Mouse (Mus musculus): Measurements from ENCODE around the gene Gm27021. TPM values are rescaled to one million over a fixed set of nuclear protein-coding genes. Genes with fewer than 3 reads are reported as not detected.

The Gm27021 gene
- polyA plus RNA-seq, 1 experiment from 2014 or later = 1.9 TPM

GRCm38 (mm10) chr8:120563348-120563724, 104.5 kb downstream of the Gm27021 start:
- Histone ChIP-seq H3K9ac (ENCODE audit: low read depth, low read length) (no peak overlapping the region), H3K27ac (ENCODE audit: low read depth, low read length) (peak overlapping the region; percentile 70), H3K9me3 (ENCODE audit: control insufficient read depth) (no peaks in the 10 kb centered on the region), H3K4me2 (replicated peaks; ENCODE audit: low read depth) (peak overlapping the region; percentile 37; the same call in 1 of the 2 replicates), H3K36me3 (ENCODE audit: control insufficient read depth, insufficient read depth) (peaks cover 68% of the 10 kb centered on the region), H3K4me1 (replicated peaks; ENCODE audit: control insufficient read depth, insufficient read depth, low read length) (0 out of 2 replicates have a peak, but pooled peaks cover 4% of the 10 kb centered on the region), H3K4me3 (ENCODE audit: low read depth, low read length) (no peak overlapping the region), H3K27me3 (replicated peaks; ENCODE audit: control insufficient read depth, insufficient read depth, low read length) (no peaks in the 10 kb centered on the region)
- WGBS = 48% methylated on average over 8 of the region's 8 CpGs
- no peak for ATAC-seq
- no peak for TF ChIP-seq CTCF (IDR thresholded peaks at IDR 0.05; ENCODE audit: low read depth)

- TF ChIP-seq CTCF (IDR thresholded peaks at IDR 0.05; ENCODE audit: low read depth) = no peak
- Histone ChIP-seq H3K9ac (ENCODE audit: low read depth, low read length) (no peak overlapping the region), H3K27me3 (replicated peaks; ENCODE audit: control insufficient read depth, insufficient read depth, low read length) (no peaks in the 10 kb centered on the region), H3K4me2 (replicated peaks; ENCODE audit: low read depth) (no peak overlapping the region), H3K36me3 (ENCODE audit: control insufficient read depth, insufficient read depth) (peaks cover 67% of the 10 kb centered on the region), H3K9me3 (ENCODE audit: control insufficient read depth) (no peaks in the 10 kb centered on the region), H3K4me3 (ENCODE audit: low read depth, low read length) (no peak overlapping the region), H3K27ac (ENCODE audit: low read depth, low read length) (peak overlapping the region; percentile 70), H3K4me1 (replicated peaks; ENCODE audit: control insufficient read depth, insufficient read depth, low read length) (0 out of 2 replicates have a peak, but pooled peaks cover 4% of the 10 kb centered on the region)
- ATAC-seq = no peak
- 79% methylated on average over 18 of the region's 18 CpGs for WGBS
Measured at GRCm38 (mm10) chr8:120562680-120563347, 105.1 kb downstream of the Gm27021 start.

- 73% methylated on average over 22 of the region's 22 CpGs for WGBS
Measured at GRCm38 (mm10) chr8:120561539-120562435, 106.1 kb downstream of the Gm27021 start.

GRCm38 (mm10) chr8:120560535-120560934, 107.3 kb downstream of the Gm27021 start:
- H3K4me1 ChIP-seq (replicated peaks; ENCODE audit: control insufficient read depth, insufficient read depth, low read length) = 0 out of 2 replicates have a peak, but pooled peaks cover 7% of the 10 kb centered on the region
- no peaks in the 10 kb centered on the region for H3K27me3 ChIP-seq (replicated peaks; ENCODE audit: control insufficient read depth, insufficient read depth, low read length)
- H3K4me3 ChIP-seq (ENCODE audit: low read depth, low read length) = no peak overlapping the region
- no peak for TF ChIP-seq CTCF (IDR thresholded peaks at IDR 0.05; ENCODE audit: low read depth)
- WGBS = 91% methylated on average over 5 of the region's 5 CpGs
- no peak for ATAC-seq
- no peak overlapping the region for H3K9ac ChIP-seq (ENCODE audit: low read depth, low read length)
- H3K36me3 ChIP-seq (ENCODE audit: control insufficient read depth, insufficient read depth) = peaks cover 44% of the 10 kb centered on the region
- H3K9me3 ChIP-seq (ENCODE audit: control insufficient read depth) = no peaks in the 10 kb centered on the region
- H3K4me2 ChIP-seq (replicated peaks; ENCODE audit: low read depth) = no peak overlapping the region
- H3K27ac ChIP-seq (ENCODE audit: low read depth, low read length) = no peak overlapping the region

More at GRCm38 (mm10) chr8:120561539-120562435, 106.1 kb downstream of the Gm27021 start:
- Histone ChIP-seq H3K36me3 (ENCODE audit: control insufficient read depth, insufficient read depth) (peaks cover 57% of the 10 kb centered on the region), H3K4me1 (replicated peaks; ENCODE audit: control insufficient read depth, insufficient read depth, low read length) (0 out of 2 replicates have a peak, but pooled peaks cover 6% of the 10 kb centered on the region), H3K4me2 (replicated peaks; ENCODE audit: low read depth) (no peak overlapping the region), H3K4me3 (ENCODE audit: low read depth, low read length) (no peak overlapping the region), H3K27ac (ENCODE audit: low read depth, low read length) (no peak overlapping the region), H3K27me3 (replicated peaks; ENCODE audit: control insufficient read depth, insufficient read depth, low read length) (no peaks in the 10 kb centered on the region), H3K9ac (ENCODE audit: low read depth, low read length) (no peak overlapping the region), H3K9me3 (ENCODE audit: control insufficient read depth) (no peaks in the 10 kb centered on the region)
- ATAC-seq = peak; percentile 8; the same call in 1 of the 2 replicates
- TF ChIP-seq CTCF (IDR thresholded peaks at IDR 0.05; ENCODE audit: low read depth) = peak; percentile 75

GRCm38 (mm10) chr8:120559654-120560053, 108.2 kb downstream of the Gm27021 start:
- no peak overlapping the region for H3K9ac ChIP-seq (ENCODE audit: low read depth, low read length)
- 56% methylated on average over 11 of the region's 11 CpGs for WGBS
- ATAC-seq = no peak

More at GRCm38 (mm10) chr8:120559654-120560053, 108.2 kb downstream of the Gm27021 start:
- Histone ChIP-seq H3K4me2 (replicated peaks; ENCODE audit: low read depth) (no peak overlapping the region), H3K27ac (ENCODE audit: low read depth, low read length) (no peak overlapping the region), H3K27me3 (replicated peaks; ENCODE audit: control insufficient read depth, insufficient read depth, low read length) (no peaks in the 10 kb centered on the region), H3K9me3 (ENCODE audit: control insufficient read depth) (no peaks in the 10 kb centered on the region), H3K4me1 (replicated peaks; ENCODE audit: control insufficient read depth, insufficient read depth, low read length) (0 out of 2 replicates have a peak, but pooled peaks cover 7% of the 10 kb centered on the region), H3K36me3 (ENCODE audit: control insufficient read depth, insufficient read depth) (peaks cover 41% of the 10 kb centered on the region), H3K4me3 (ENCODE audit: low read depth, low read length) (no peak overlapping the region)
- no peak for TF ChIP-seq CTCF (IDR thresholded peaks at IDR 0.05; ENCODE audit: low read depth)

Other genes starting within 250 kb of the Gm27021 start
- 23.1 and 23.7 TPM in 2 replicates for gene Gins2, start 78.8 kb downstream of the Gm27021 start, polyA plus RNA-seq (2015; fragmentation: Nextera tagmentation; extraction: Ambion mirVana)
- 3.9 and 4.0 TPM in 2 replicates for gene 1190005I06Rik, start 20.4 kb downstream of the Gm27021 start, polyA plus RNA-seq (2015; fragmentation: Nextera tagmentation; extraction: Ambion mirVana)
- gene Cox4i1, start 143 bp upstream of the Gm27021 start, polyA plus RNA-seq (2015; fragmentation: Nextera tagmentation; extraction: Ambion mirVana) = 2,406 and 2,420 TPM in 2 replicates
- 127 and 135 TPM in 2 replicates for gene Emc8, start 494 bp upstream of the Gm27021 start, polyA plus RNA-seq (2015; fragmentation: Nextera tagmentation; extraction: Ambion mirVana)
- 79.5 and 92.3 TPM in 2 replicates for gene Irf8, start 68.3 kb upstream of the Gm27021 start, polyA plus RNA-seq (2015; fragmentation: Nextera tagmentation; extraction: Ambion mirVana)

Data from intestine, postnatal 0 days (tissue).